Mouse (Mus musculus) heart, postnatal 0 days (tissue): ENCODE measurements at regions not wholly inside any gene's neighbourhood (a gene's known extent, or its start where the extent isn't known, plus 50 kb on each side); places are given as distances from the start of the nearest gene placed in this dataset.

Source experiments
- ATAC-seq: fragments of 200-750 bp; cut with Nextera tagmentation; 2 replicates; pipeline ENCODE4 v1.8.0; 2017; ENCODE audit warnings: low read depth, moderate number of reproducible peaks, moderate library complexity; ENCODE audit not compliant: insufficient read depth
- DNase-seq: peaks from one replicate; pipeline ENCODE4 v3.0.0-alpha.2; 2016; ENCODE audit warnings: low spot score
- H3K27ac ChIP-seq: fragments of 300-500 bp; sonication (generic); 2 replicates; pipeline ENCODE4 v1.5.1; 2014; ENCODE audit warnings: low read depth, mild to moderate bottlenecking
- H3K27me3 ChIP-seq: fragments of 300-500 bp; sonication (generic); 2 replicates; pipeline ENCODE4 v1.6.1; 2014; ENCODE audit warnings: low read length, mixed read lengths; ENCODE audit not compliant: control insufficient read depth, insufficient read depth
- H3K36me3 ChIP-seq: fragments of 300-500 bp; sonication (generic); replicated peaks from 2 replicates; pipeline ENCODE4 v1.6.1; 2014; ENCODE audit warnings: low read length, mixed read lengths; ENCODE audit not compliant: control insufficient read depth, insufficient read depth
- H3K4me1 ChIP-seq: fragments of 300-500 bp; sonication (generic); 2 replicates; pipeline ENCODE4 v1.6.1; 2014; ENCODE audit warnings: antibody characterized with exemption; ENCODE audit not compliant: control insufficient read depth, insufficient read depth
- H3K4me2 ChIP-seq: fragments of 300-500 bp; sonication (generic); 2 replicates; pipeline ENCODE4 v1.6.1; 2014; ENCODE audit warnings: low read depth, mild to moderate bottlenecking, low read length, moderate library complexity
- H3K4me3 ChIP-seq: fragments of 300-500 bp; sonication (generic); 2 replicates; pipeline ENCODE4 v1.5.1; 2014; ENCODE audit warnings: low read depth, low read length
- H3K9ac ChIP-seq: fragments of 300-500 bp; sonication (generic); replicated peaks from 2 replicates; pipeline ENCODE4 v1.6.1; 2014; ENCODE audit warnings: low read depth, low read length, mixed read lengths
- H3K9me3 ChIP-seq: fragments of 300-500 bp; sonication (generic); replicated peaks from 2 replicates; pipeline ENCODE4 v1.6.1; 2016; ENCODE audit warnings: low read length; ENCODE audit not compliant: control insufficient read depth
- CTCF ChIP-seq: IDR thresholded peaks from 2 replicates; pipeline ENCODE4 v1.5.1; 2016; ENCODE audit warnings: antibody characterized with exemption, control low read depth, low read depth
- EP300 ChIP-seq: IDR thresholded peaks from 2 replicates; pipeline ENCODE4 v1.6.1; 2016; ENCODE audit warnings: antibody characterized with exemption, low read depth
- WGBS: fragments of 180-500 bp; shearing (Covaris S2); extraction: QIAGEN DNeasy Blood & Tissue Kit; methylation state at CpG from one replicate; pipeline ENCODE4 v1.1.7; 2014; 5-methylcytosine and 5-hydroxymethylcytosine counted together

DNA sequence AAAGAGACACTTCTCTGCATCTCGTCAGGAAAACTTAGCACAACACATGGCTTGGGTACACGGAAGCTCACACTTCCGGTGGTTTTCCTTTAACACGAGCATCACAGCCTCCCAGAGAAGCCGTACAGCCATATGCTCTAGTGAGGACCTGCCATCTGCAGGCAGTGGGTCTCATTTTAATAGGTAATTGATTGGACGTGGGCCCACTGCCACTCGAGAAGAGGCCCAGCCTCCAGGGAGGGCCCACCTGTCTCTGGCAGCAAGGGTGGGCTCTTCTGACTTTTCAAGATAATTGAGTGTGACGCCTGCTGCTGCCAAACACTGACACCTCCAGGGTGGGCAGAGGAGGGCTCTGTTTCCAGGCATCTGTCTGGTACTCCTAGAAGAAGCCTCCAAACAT, 282.1 kb upstream of the Zdhhc25 start:
- 51% methylated on average over 8 of the region's 8 CpGs for WGBS
- Histone ChIP-seq H3K4me1 (no peaks in the 10 kb centered on the region), H3K27ac (no peak overlapping the region), H3K4me3 (no peak overlapping the region), H3K27me3 (no peaks in the 10 kb centered on the region), H3K9ac (no peak overlapping the region), H3K4me2 (no peak overlapping the region), H3K9me3 (no peaks in the 10 kb centered on the region), H3K36me3 (no peaks in the 10 kb centered on the region)
- DNase-seq (no peak), ATAC-seq (no peak)
- TF ChIP-seq CTCF (no peak), EP300 (no peak)

DNA sequence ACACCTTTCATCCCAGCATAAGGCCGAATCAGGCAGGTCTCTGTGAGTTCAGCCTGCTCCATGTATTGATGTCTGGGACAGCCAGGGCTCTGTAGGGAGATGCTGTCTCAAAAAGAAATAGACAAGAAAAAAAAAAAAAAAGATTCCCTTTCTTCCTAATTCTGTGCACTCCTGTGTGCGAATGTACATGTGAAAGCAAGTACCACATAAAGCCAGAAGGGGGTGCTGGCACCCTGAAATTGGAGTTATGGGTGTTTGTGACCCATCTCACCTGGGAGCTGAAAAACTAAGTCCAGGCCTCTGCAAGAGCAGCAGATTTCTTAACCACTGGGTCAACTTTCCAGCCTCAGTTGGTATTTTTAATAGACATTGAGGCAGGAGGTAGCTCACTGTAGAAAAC, 280.6 kb upstream of the Zdhhc25 start:
- Histone ChIP-seq H3K4me2 (no peak overlapping the region), H3K9ac (no peak overlapping the region), H3K4me1 (no peaks in the 10 kb centered on the region), H3K27ac (no peak overlapping the region), H3K9me3 (no peaks in the 10 kb centered on the region), H3K27me3 (no peaks in the 10 kb centered on the region), H3K4me3 (no peak overlapping the region), H3K36me3 (no peaks in the 10 kb centered on the region)
- no peak for DNase-seq
- TF ChIP-seq CTCF (no peak), EP300 (no peak)
- 54% methylated on average over 2 of the region's 2 CpGs for WGBS
- no peak for ATAC-seq

DNA sequence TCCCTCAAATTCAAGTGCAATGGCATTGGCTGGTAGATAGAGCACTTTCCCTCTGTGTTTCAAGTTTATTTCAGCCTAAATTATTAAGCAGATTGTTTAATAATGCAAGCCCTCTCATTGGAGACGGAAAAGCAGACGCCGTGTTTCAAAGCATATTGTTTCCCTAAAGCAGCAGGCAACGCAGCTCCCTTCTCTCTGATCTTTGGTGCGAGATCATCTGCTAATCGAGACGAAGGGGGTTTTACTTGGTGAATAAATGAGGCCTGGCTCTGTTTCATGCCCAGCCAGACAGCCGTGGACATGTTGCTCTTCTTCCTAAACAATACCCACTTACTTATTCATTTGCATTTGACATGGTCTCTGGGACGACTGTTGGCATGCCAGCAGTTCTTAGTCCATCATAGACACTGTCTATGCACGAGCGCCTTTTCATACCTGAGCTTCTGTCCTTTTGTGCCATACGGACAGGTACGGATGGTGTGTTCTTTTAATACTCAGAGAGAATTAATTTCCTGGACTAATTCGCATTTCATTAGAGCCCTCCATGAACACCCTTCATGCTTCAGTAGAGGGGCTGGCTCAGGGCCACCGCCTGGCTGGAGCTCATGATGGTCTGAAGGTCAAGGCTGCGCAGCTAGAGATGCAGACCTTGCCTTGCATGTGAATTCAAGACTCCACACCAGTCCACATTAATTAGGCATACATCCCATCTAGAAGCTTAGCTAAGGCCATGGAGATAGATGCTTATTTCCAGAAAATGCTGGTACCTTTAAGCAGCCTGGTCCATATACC, 276.3 kb upstream of the Zdhhc25 start:
- no peak overlapping the region for H3K9ac ChIP-seq
- H3K4me3 ChIP-seq, result no peak overlapping the region
- H3K27ac ChIP-seq, result no peak overlapping the region
- H3K9me3 ChIP-seq, result no peaks in the 10 kb centered on the region
- H3K36me3 ChIP-seq, result no peaks in the 10 kb centered on the region
- no peak for TF ChIP-seq CTCF
- no peak for TF ChIP-seq EP300
- no peak overlapping the region for H3K4me2 ChIP-seq
- ATAC-seq (no peak), DNase-seq (no peak)
- H3K4me1 ChIP-seq, result no peaks in the 10 kb centered on the region
- WGBS, result 75% methylated on average over 16 of the region's 16 CpGs
- no peaks in the 10 kb centered on the region for H3K27me3 ChIP-seq

- WGBS, result 42% methylated on average over 6 of the region's 6 CpGs
- Histone ChIP-seq H3K4me2 (no peak overlapping the region), H3K4me3 (no peak overlapping the region), H3K9me3 (no peaks in the 10 kb centered on the region), H3K4me1 (no peaks in the 10 kb centered on the region), H3K27ac (no peak overlapping the region), H3K9ac (no peak overlapping the region), H3K27me3 (no peaks in the 10 kb centered on the region), H3K36me3 (no peaks in the 10 kb centered on the region)
- no peak for DNase-seq
- ATAC-seq, result no peak
- TF ChIP-seq CTCF, result no peak
Observed at GRCm38 (mm10) chr15:88325108-88325507, 275.0 kb upstream of the Zdhhc25 start.

- H3K9me3 ChIP-seq, result no peaks in the 10 kb centered on the region
- H3K4me1 ChIP-seq, result no peaks in the 10 kb centered on the region
- DNase-seq (no peak), ATAC-seq (no peak)
- no peaks in the 10 kb centered on the region for H3K36me3 ChIP-seq
- H3K9ac ChIP-seq, result no peak overlapping the region
- no peak overlapping the region for H3K4me3 ChIP-seq
- 79% methylated on average over 2 of the region's 2 CpGs for WGBS
- H3K27me3 ChIP-seq, result no peaks in the 10 kb centered on the region
- no peak overlapping the region for H3K4me2 ChIP-seq
- no peak overlapping the region for H3K27ac ChIP-seq
- no peak for TF ChIP-seq CTCF
- TF ChIP-seq EP300, result no peak
Observed at GRCm38 (mm10) chr15:88353206-88353605, 246.9 kb upstream of the Zdhhc25 start.

DNA sequence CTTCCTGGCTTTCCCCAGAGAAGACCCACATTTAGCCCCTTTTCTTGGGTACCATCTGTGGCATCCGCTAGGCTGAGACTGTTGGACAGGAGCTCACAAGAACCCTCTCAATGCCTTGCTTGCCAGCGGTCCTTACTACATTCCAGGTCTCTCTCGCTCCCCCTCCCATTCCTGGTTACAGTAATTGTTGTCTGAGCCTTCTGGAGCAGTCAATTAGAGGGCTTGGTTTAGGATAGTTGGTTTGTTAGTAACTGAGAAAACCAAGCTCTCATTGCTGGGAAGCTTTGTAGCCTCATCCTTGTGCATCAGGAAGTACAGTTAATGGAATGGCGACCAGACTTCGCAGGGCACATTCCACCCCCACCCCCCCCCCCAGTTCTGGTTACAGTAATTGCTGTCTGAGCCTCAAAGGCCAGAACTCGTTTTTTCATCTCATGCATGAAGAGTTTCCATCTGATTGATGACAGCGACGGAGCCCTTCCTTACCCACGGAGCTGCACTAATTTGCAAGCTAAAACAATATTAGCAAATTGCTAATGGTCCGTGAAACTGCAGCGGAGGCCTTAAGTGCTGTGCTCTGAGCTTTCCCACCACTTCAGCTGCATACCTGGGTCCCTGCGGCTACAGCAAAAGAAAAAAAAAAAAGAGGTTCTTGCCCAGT, 239.6 kb upstream of the Zdhhc25 start:
- WGBS, result 41% methylated on average over 12 of the region's 12 CpGs
- no peaks in the 10 kb centered on the region for H3K27me3 ChIP-seq
- no peak overlapping the region for H3K27ac ChIP-seq
- DNase-seq (no peak), ATAC-seq (no peak)
- TF ChIP-seq CTCF (no peak), EP300 (no peak)
- no peak overlapping the region for H3K4me2 ChIP-seq
- no peaks in the 10 kb centered on the region for H3K36me3 ChIP-seq
- H3K9me3 ChIP-seq, result no peaks in the 10 kb centered on the region
- no peak overlapping the region for H3K4me3 ChIP-seq
- no peaks in the 10 kb centered on the region for H3K4me1 ChIP-seq
- H3K9ac ChIP-seq, result no peak overlapping the region
